Comparison of ENCODE assay signal across 8 mouse cellular contexts in the genomic region with DNA sequence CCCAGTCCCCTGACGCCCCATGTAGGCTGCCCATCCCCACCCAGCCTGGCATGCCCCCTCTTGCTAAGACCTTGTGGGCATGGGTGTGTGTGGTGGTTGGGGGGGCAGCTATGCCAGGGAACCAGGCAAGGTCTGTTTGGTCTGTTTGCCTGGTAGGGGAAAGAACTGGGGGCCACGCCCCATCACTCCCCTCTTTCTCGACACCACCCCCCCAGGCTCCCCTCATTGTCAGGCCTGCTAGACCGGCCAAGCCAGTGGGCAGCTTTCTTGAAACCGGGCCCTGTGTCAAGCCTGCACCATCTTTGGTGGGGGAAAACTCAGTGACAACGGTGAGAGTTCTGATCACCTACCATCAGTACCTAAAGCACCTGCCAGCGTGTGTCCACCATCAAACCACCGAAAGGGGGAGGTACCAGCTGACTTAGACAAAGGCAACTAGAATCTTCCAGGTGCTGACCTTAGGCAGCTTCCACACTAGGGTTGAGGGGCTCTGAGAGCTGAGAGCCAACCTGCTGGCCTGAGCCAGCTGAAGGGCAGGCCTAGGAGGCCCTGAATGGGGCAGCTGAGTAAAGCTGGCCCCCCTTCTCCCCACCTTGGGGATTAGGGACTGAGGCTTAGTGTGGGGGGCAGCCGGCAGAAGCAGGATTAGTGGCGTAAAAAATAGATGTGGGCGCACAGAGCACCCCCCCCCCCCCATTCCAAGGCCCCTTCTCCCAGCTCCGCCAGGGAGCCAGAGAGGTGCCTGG. TPM values are rescaled to one million over a fixed set of nuclear protein-coding genes. Genes with fewer than 3 reads are reported as not detected.
DNase-seq lines count a peak whose midpoint lies in the region; ATAC-seq lines count a peak whose summit lies in the region.
"Had no signal": no experiment of that assay in that cellular context is flagged by ENCODE, and none has a peak within 500 bp of the region (broad histone marks: within the 10 kb centered on the region; RNA-seq: fewer than 3 reads in every experiment).

No protein-coding gene starts in this region.

- H3K36me3 ChIP-seq in liver, embryonic 13.5 days, result peaks cover 17% of the 10 kb centered on the region
- peaks cover 18% of the 10 kb centered on the region for H3K36me3 ChIP-seq in liver, embryonic 12.5 days
- peaks cover 9% of the 10 kb centered on the region; the same call in 1 of the 2 replicates for H3K36me3 ChIP-seq in limb, embryonic 15.5 days

- no peak overlapping the region for H3K27ac ChIP-seq in liver, embryonic 13.5 days
- no peak overlapping the region for H3K27ac ChIP-seq in liver, embryonic 12.5 days
- H3K27ac ChIP-seq in limb, embryonic 15.5 days, result peak overlapping the region; percentile 50

- DNase-seq in liver, embryonic 13.5 days, result no peak
- DNase-seq in urinary bladder, adult 2 months (ENCODE audit: low spot score), result peak; percentile 54
- DNase-seq in urinary bladder, postnatal 10 days (ENCODE audit: low spot score), result no peak
- no peak for DNase-seq in embryo, embryonic 10.5 days (ENCODE audit: low spot score)
- DNase-seq in embryo, embryonic 9.5 days (ENCODE audit: extremely low spot score), result no peak
- DNase-seq: lung, embryonic 14.5 days had no signal

- no peaks in the 10 kb centered on the region for H3K27me3 ChIP-seq in liver, embryonic 13.5 days
- peaks cover 6% of the 10 kb centered on the region; the same call in 1 of the 2 replicates for H3K27me3 ChIP-seq in liver, embryonic 12.5 days (replicated peaks)
- H3K27me3 ChIP-seq in limb, embryonic 15.5 days, result no peaks in the 10 kb centered on the region

- H3K9me3 ChIP-seq in liver, embryonic 13.5 days (replicated peaks), result no peaks in the 10 kb centered on the region
- no peaks in the 10 kb centered on the region for H3K9me3 ChIP-seq in liver, embryonic 12.5 days (replicated peaks)
- H3K9me3 ChIP-seq in limb, embryonic 15.5 days, result no peaks in the 10 kb centered on the region

- H3K9ac ChIP-seq in liver, embryonic 13.5 days, result no peak overlapping the region
- H3K9ac ChIP-seq in liver, embryonic 12.5 days, result no peak overlapping the region
- H3K9ac ChIP-seq in limb, embryonic 15.5 days, result no peak overlapping the region
- H3K9ac ChIP-seq: lung, embryonic 14.5 days had no signal

- H3K4me2 ChIP-seq in liver, embryonic 13.5 days, result 0 out of 2 replicates have a peak overlapping the region, but pooled peaks have one; percentile 11
- H3K4me2 ChIP-seq in liver, embryonic 12.5 days, result no peak overlapping the region
- no peak overlapping the region for H3K4me2 ChIP-seq in limb, embryonic 15.5 days

- WGBS in liver, embryonic 13.5 days (ENCODE audit: insufficient replicate concordance), result 72% methylated on average over 11 of the region's 12 CpGs
- 66% methylated on average over 12 of the region's 12 CpGs for WGBS in liver, embryonic 12.5 days (ENCODE audit: insufficient replicate concordance)
- 63% methylated on average over 12 of the region's 12 CpGs for WGBS in limb, embryonic 15.5 days

- peaks cover 45% of the 10 kb centered on the region for H3K4me1 ChIP-seq in liver, embryonic 13.5 days (replicated peaks)
- H3K4me1 ChIP-seq in liver, embryonic 12.5 days, result peaks cover 43% of the 10 kb centered on the region
- peaks cover 41% of the 10 kb centered on the region for H3K4me1 ChIP-seq in limb, embryonic 15.5 days

- H3K4me3 ChIP-seq in liver, embryonic 13.5 days (replicated peaks), result no peak overlapping the region
- H3K4me3 ChIP-seq in liver, embryonic 12.5 days, result no peak overlapping the region
- no peak overlapping the region for H3K4me3 ChIP-seq in limb, embryonic 15.5 days

- ATAC-seq in liver, embryonic 13.5 days (ENCODE audit: low read depth), result no peak
- no peak for ATAC-seq in liver, embryonic 12.5 days
- no peak for ATAC-seq in limb, embryonic 15.5 days (ENCODE audit: insufficient number of reproducible peaks, low FRiP score, low TSS enrichment, low read depth)

RNA-seq across cellular contexts. Expression of a gene that starts 10.1 kb away (rescaled TPM):
- polyA plus RNA-seq in liver, embryonic 13.5 days (2015; fragmentation: Nextera tagmentation; extraction: Ambion mirVana), result 0.97 and 1.8 TPM in 2 replicates
- 1.2 and 1.6 TPM in 2 replicates for polyA plus RNA-seq in liver, embryonic 12.5 days (2016; fragmentation: Nextera tagmentation; extraction: Ambion mirVana)
- 36.4 and 39.5 TPM in 2 replicates for polyA plus RNA-seq in urinary bladder, adult 2 months (2012; rRNA removed)
- 7.0 and 7.2 TPM in 2 replicates for polyA plus RNA-seq in limb, embryonic 15.5 days (2015; fragmentation: Nextera tagmentation; extraction: Ambion mirVana)

RNA-seq across cellular contexts. Expression of a gene that starts 18.1 kb away (rescaled TPM):
- not detected in 2 replicates for polyA plus RNA-seq in liver, embryonic 13.5 days (2015; fragmentation: Nextera tagmentation; extraction: Ambion mirVana)
- polyA plus RNA-seq in liver, embryonic 12.5 days (2016; fragmentation: Nextera tagmentation; extraction: Ambion mirVana), result not detected in 2 replicates
- polyA plus RNA-seq in urinary bladder, adult 2 months (2012; rRNA removed), result 1.2 and 1.5 TPM in 2 replicates
- polyA plus RNA-seq in limb, embryonic 15.5 days (2015; fragmentation: Nextera tagmentation; extraction: Ambion mirVana), result not detected in 2 replicates

RNA-seq across cellular contexts. Expression of a gene that starts 19.5 kb away (rescaled TPM):
- polyA plus RNA-seq in liver, embryonic 13.5 days (2015; fragmentation: Nextera tagmentation; extraction: Ambion mirVana), result not detected in 2 replicates
- polyA plus RNA-seq in liver, embryonic 12.5 days (2016; fragmentation: Nextera tagmentation; extraction: Ambion mirVana), result not detected in 2 replicates
- polyA plus RNA-seq in urinary bladder, adult 2 months (2012; rRNA removed), result 0.07 and 0.33 TPM in 2 replicates
- polyA plus RNA-seq in limb, embryonic 15.5 days (2015; fragmentation: Nextera tagmentation; extraction: Ambion mirVana), result 0.52 and 0.76 TPM in 2 replicates

RNA-seq across cellular contexts. Expression of a gene that starts 22.7 kb away (rescaled TPM):
- 0.07 and 0.08 TPM in 2 replicates for polyA plus RNA-seq in liver, embryonic 13.5 days (2015; fragmentation: Nextera tagmentation; extraction: Ambion mirVana)
- polyA plus RNA-seq in liver, embryonic 12.5 days (2016; fragmentation: Nextera tagmentation; extraction: Ambion mirVana), result 0.05 and 0.06 TPM in 2 replicates
- 0.24 and 0.41 TPM in 2 replicates for polyA plus RNA-seq in urinary bladder, adult 2 months (2012; rRNA removed)
- 0.20 and 0.23 TPM in 2 replicates for polyA plus RNA-seq in limb, embryonic 15.5 days (2015; fragmentation: Nextera tagmentation; extraction: Ambion mirVana)

RNA-seq across cellular contexts. Expression of a gene that starts 27.2 kb away (rescaled TPM):
- 18.0 and 18.7 TPM in 2 replicates for polyA plus RNA-seq in liver, embryonic 13.5 days (2015; fragmentation: Nextera tagmentation; extraction: Ambion mirVana)
- polyA plus RNA-seq in liver, embryonic 12.5 days (2016; fragmentation: Nextera tagmentation; extraction: Ambion mirVana), result 21.6 and 22.9 TPM in 2 replicates
- 30.8 and 34.6 TPM in 2 replicates for polyA plus RNA-seq in urinary bladder, adult 2 months (2012; rRNA removed)
- 27.1 and 31.0 TPM in 2 replicates for polyA plus RNA-seq in limb, embryonic 15.5 days (2015; fragmentation: Nextera tagmentation; extraction: Ambion mirVana)
